Mouse (Mus musculus) spleen, adult 2 months (tissue): ENCODE measurements around the gene Lrrc10b.

ENCODE experiments used
- CTCF ChIP-seq: fragments of 200-500 bp; IDR thresholded peaks from 2 replicates; pipeline ENCODE4 v1.5.1; 2011; ENCODE audit warnings: mild to moderate bottlenecking, inconsistent platforms; ENCODE audit not compliant: insufficient read depth, insufficient read length, insufficient replicate concordance; ENCODE audit errors: extremely low read depth
- POLR2A ChIP-seq: fragments of 200-500 bp; IDR thresholded peaks from 2 replicates; pipeline ENCODE4 v1.6.1; 2011; ENCODE audit warnings: low read depth, low read length, inconsistent platforms

- peak; percentile 53; the same call in 1 of the 2 replicates for TF ChIP-seq CTCF
- TF ChIP-seq POLR2A = no peak
Observed at GRCm38 (mm10) chr19:10449708-10450107, 7.6 kb downstream of the Lrrc10b start.
